Mouse (Mus musculus): Measurements from ENCODE around the gene Sec62. TPM values are rescaled to one million over a fixed set of nuclear protein-coding genes. Genes with fewer than 3 reads are reported as not detected.

The Sec62 gene
- total RNA-seq, 2 experiments from 2014 or later, result 102 to 110 TPM

DNA sequence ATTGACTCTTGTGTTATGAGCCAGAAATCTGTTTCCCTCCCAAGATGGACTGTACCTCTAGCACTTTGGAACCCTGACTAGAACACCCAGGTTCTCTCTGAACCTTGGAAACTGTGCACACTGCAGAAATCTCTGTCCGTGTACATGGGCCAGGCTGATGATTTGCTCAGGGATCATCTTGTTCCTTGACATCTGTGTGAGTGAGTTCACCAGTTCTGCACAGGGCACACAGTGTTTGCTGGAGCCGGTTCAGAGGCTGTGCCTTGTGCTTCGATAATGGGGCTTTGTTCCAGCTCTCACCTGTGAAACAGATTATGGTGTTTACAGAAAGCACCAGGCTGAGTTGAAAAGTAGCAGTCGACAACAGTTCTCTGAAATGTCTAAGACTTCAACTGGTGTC is 20.0 kb upstream of the Sec62 start:
- no peak for TF ChIP-seq CTCF (IDR thresholded peaks at IDR 0.05)
- Histone ChIP-seq H3K4me3 (no peak overlapping the region), H3K27ac (no peak overlapping the region)
- intact Hi-C loops (cut with DNase I), result no loop called here
- DNase-seq (ENCODE audit: extremely low spot score in 1 of 2, low spot score in 2 of 2), result no peak

GRCm38 (mm10) chr3:30774677-30775076 is 18.0 kb upstream of the Sec62 start:
- intact Hi-C loops (cut with DNase I), result loop anchor here (5.0 kb wide), 1 partner anchor 37 kb away; no protein-coding TSS in a partner anchor
- DNase-seq (ENCODE audit: extremely low spot score in 1 of 2, low spot score in 2 of 2), result no peak
- no peak for TF ChIP-seq CTCF (IDR thresholded peaks at IDR 0.05)
- Histone ChIP-seq H3K27ac (peak overlapping the region; percentile 1; the same call in 1 of the 2 replicates), H3K4me3 (no peak overlapping the region)

- no peak for TF ChIP-seq CTCF (IDR thresholded peaks at IDR 0.05)
- no peak overlapping the region for H3K27ac ChIP-seq
- intact Hi-C loops (cut with DNase I), result loop anchor here (5.0 kb wide), 1 partner anchor 41 kb away; no protein-coding TSS in a partner anchor
- H3K4me3 ChIP-seq, result no peak overlapping the region
- DNase-seq (ENCODE audit: extremely low spot score in 1 of 2, low spot score in 2 of 2), result no peak
Measured at GRCm38 (mm10) chr3:30777984-30778383, 14.7 kb upstream of the Sec62 start.

GRCm38 (mm10) chr3:30788531-30788930 is 4.1 kb upstream of the Sec62 start:
- DNase-seq (ENCODE audit: extremely low spot score in 1 of 2, low spot score in 2 of 2), result no peak
- H3K27ac ChIP-seq, result no peak overlapping the region
- intact Hi-C loops (cut with DNase I), result no loop called here
- TF ChIP-seq CTCF (IDR thresholded peaks at IDR 0.05), result no peak
- H3K4me3 ChIP-seq, result no peak overlapping the region

- DNase-seq (ENCODE audit: extremely low spot score in 1 of 2, low spot score in 2 of 2), result peak in 1 of 2 experiments; percentile 31
- TF ChIP-seq CTCF (IDR thresholded peaks at IDR 0.05), result no peak
Measured at GRCm38 (mm10) chr3:30793403-30794221, 937 bp downstream of the Sec62 start.

GRCm38 (mm10) chr3:30802171-30802570 is 9.5 kb downstream of the Sec62 start:
- intact Hi-C loops (cut with DNase I), result loop anchor here (5.0 kb wide), 1 partner anchor 185 kb away; no protein-coding TSS in a partner anchor
- Histone ChIP-seq H3K4me3 (no peak overlapping the region), H3K27ac (no peak overlapping the region)
- no peak for DNase-seq (ENCODE audit: extremely low spot score in 1 of 2, low spot score in 2 of 2)
- no peak for TF ChIP-seq CTCF (IDR thresholded peaks at IDR 0.05)

More at GRCm38 (mm10) chr3:30793403-30794221, 937 bp downstream of the Sec62 start:
- intact Hi-C loops (cut with DNase I), result loop anchor here (2.0 to 10.0 kb wide), 4 partner anchors 57 to 1989 kb away; partner anchors contain the start of genes Lrrc31, Mynn and Rpl22l1
- peak overlapping the region; percentile 97 for H3K4me3 ChIP-seq
- peak overlapping the region; percentile 100 for H3K27ac ChIP-seq

GRCm38 (mm10) chr3:30812881-30813280 is 20.2 kb downstream of the Sec62 start:
- intact Hi-C loops (cut with DNase I), result loop anchor here (5.0 kb wide), 1 partner anchor 201 kb away; no protein-coding TSS in a partner anchor
- Histone ChIP-seq H3K4me3 (no peak overlapping the region), H3K27ac (no peak overlapping the region)
- no peak for DNase-seq (ENCODE audit: extremely low spot score in 1 of 2, low spot score in 2 of 2)
- TF ChIP-seq CTCF (IDR thresholded peaks at IDR 0.05), result no peak

DNA sequence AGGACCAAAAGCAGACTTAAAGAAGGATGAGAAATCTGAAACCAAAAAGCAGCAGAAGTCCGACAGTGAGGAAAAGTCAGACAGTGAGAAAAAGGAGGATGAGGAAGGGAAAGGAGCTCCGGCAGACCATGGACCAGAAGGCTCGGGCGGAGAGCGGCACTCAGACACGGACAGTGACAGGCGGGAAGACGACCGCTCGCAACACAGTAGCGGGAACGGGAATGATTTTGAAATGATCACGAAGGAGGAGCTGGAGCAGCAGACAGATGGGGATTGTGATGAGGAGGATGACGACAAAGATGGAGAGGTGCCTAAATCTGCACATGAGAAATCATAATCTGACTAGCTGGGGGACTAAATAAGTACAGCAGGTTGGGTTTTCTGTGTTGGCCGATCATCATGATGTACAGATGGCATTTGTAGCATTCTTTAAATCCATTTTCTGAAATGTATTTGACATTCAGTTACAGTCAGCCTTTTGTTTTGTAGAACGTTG is 26.0 kb downstream of the Sec62 start:
- Histone ChIP-seq H3K4me3 (no peak overlapping the region), H3K27ac (no peak overlapping the region)
- intact Hi-C loops (cut with DNase I), result loop anchor here (2.0 kb wide), 1 partner anchor 20 kb away; no protein-coding TSS in a partner anchor
- no peak for DNase-seq (ENCODE audit: extremely low spot score in 1 of 2, low spot score in 2 of 2)
- TF ChIP-seq CTCF (IDR thresholded peaks at IDR 0.05), result no peak

GRCm38 (mm10) chr3:30822163-30822562 is 29.5 kb downstream of the Sec62 start:
- TF ChIP-seq CTCF (IDR thresholded peaks at IDR 0.05), result no peak
- Histone ChIP-seq H3K27ac (no peak overlapping the region), H3K4me3 (no peak overlapping the region)
- DNase-seq (ENCODE audit: extremely low spot score in 1 of 2, low spot score in 2 of 2), result no peak
- intact Hi-C loops (cut with DNase I), result loop anchor here (5.0 kb wide), 1 partner anchor 80 kb away; no protein-coding TSS in a partner anchor

GRCm38 (mm10) chr3:30826069-30826468 is 33.4 kb downstream of the Sec62 start:
- TF ChIP-seq CTCF (IDR thresholded peaks at IDR 0.05), result no peak
- Histone ChIP-seq H3K4me3 (no peak overlapping the region), H3K27ac (no peak overlapping the region)
- intact Hi-C loops (cut with DNase I), result no loop called here
- no peak for DNase-seq (ENCODE audit: extremely low spot score in 1 of 2, low spot score in 2 of 2)

- intact Hi-C loops (cut with DNase I), result no loop called here
- no peak overlapping the region for H3K27ac ChIP-seq
- no peak overlapping the region for H3K4me3 ChIP-seq
- no peak for DNase-seq (ENCODE audit: extremely low spot score in 1 of 2, low spot score in 2 of 2)
- no peak for TF ChIP-seq CTCF (IDR thresholded peaks at IDR 0.05)
Measured at GRCm38 (mm10) chr3:30831848-30832606, 39.4 kb downstream of the Sec62 start.

DNA sequence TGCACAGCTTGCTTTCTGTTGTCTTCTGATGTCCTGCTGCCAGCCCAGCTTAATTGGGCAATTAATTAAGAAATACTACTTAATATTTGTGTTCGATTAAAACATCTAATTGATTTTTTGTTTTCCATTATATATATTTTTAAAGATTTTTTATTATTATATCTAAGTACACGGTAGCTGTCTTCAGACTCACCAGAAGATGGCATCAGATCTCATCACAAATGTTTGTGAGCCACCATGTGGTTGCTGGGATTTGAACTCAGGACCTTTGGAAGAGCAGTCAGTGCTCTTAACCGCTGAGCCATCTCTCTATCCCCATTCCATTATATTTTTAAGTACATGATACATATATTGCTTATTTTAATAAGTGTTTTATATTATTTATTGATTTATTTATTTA is 40.6 kb downstream of the Sec62 start:
- TF ChIP-seq CTCF (IDR thresholded peaks at IDR 0.05), result no peak; the same call in none of the 2 replicates
- intact Hi-C loops (cut with DNase I), result no loop called here
- Histone ChIP-seq H3K4me3 (no peak overlapping the region), H3K27ac (no peak overlapping the region)
- no peak for DNase-seq (ENCODE audit: extremely low spot score in 1 of 2, low spot score in 2 of 2)

Measured in left cerebral cortex, adult 2 months (tissue).